ENCODE assay signal across 12 mouse cellular contexts in the genomic region with DNA sequence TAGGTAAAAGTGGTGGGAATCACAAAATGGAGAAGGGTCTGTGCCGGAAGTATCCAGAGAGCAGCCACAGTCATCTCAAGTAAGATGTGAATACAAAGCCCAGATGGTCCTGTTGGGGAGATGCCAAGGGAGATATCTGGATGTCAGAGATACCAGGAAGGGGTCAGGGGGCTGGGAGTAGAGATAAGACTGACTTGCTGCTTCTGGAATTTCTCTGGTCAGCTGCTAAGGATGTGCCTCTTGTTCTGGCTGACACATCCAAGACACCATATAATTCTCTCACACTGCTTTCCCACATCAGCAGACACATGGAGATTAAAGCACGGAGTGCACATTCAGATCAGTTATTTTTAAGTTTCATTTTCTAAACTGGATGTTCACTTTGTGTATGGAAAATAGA.
A peak's percentile ranks its signal among the peaks of the same experiment; 100 is the strongest.
DNase-seq lines count a peak whose midpoint lies in the region.
"Had no signal": no experiment of that assay in that cellular context is flagged by ENCODE, and none has a peak within 500 bp of the region (broad histone marks: within the 10 kb centered on the region; RNA-seq: fewer than 3 reads in every experiment).

No protein-coding gene starts in this region.

- peak; percentile 80 for DNase-seq in heart, adult 11 months
- DNase-seq in heart, postnatal 25 days (ENCODE audit: low spot score) = no peak
- DNase-seq in left cerebral cortex, postnatal 4 days = peak; percentile 8
- DNase-seq in left cerebral cortex, postnatal 36 days (ENCODE audit: low spot score in 2 of 2) = no peak
- peak; percentile 34 for DNase-seq in adrenal gland, postnatal 14 days
- DNase-seq in kidney, postnatal 10 days = peak; percentile 72
- no peak for DNase-seq in urinary bladder, postnatal 4 days (ENCODE audit: low spot score in 2 of 2)
- DNase-seq in urinary bladder, postnatal 25 days (ENCODE audit: low spot score) = no peak
- DNase-seq: cerebellum, adult 18-20 months; gastrocnemius, postnatal 14 days; liver, embryonic 13.5 days; retina, postnatal 1 day had no signal

- intact Hi-C loops in heart, postnatal 25 days (cut with DNase I) = no loop called here
- intact Hi-C loops in left cerebral cortex, postnatal 4 days (cut with DNase I) = no loop called here
- intact Hi-C loops in left cerebral cortex, postnatal 36 days (cut with DNase I) = no loop called here

Comparison
In these comparisons a context has a peak if more than half of its experiments do, and no peak if none do; other contexts are left out.
1. DNase-seq: peak in heart, adult 11 months (single experiment), left cerebral cortex, postnatal 4 days (single experiment), adrenal gland, postnatal 14 days (single experiment) and kidney, postnatal 10 days (single experiment); none in heart, postnatal 25 days (single experiment), left cerebral cortex, postnatal 36 days (0 of 2), urinary bladder, postnatal 4 days (0 of 2) and urinary bladder, postnatal 25 days (single experiment).